Mouse (Mus musculus) kidney, adult 2 months (tissue): ENCODE measurements around the gene Sdk1.

Experiments used
- CTCF ChIP-seq: fragments of 200-500 bp; conservative IDR thresholded peaks from 2 replicates; pipeline ENCODE4 v1.5.1; 2011; ENCODE audit warnings: low read depth, mild to moderate bottlenecking, control low read depth, low read length, moderate library complexity, mixed read lengths; ENCODE audit not compliant: insufficient read depth, insufficient read length
- POLR2A ChIP-seq: fragments of 200-500 bp; IDR thresholded peaks from one replicate; pipeline ENCODE4 v1.6.1; 2011; ENCODE audit warnings: low read depth, low read length, control low read depth

GRCm38 (mm10) chr5:141886006-141886405 lies 644.7 kb downstream of the Sdk1 start:
- TF ChIP-seq POLR2A, result no peak
- no peak for TF ChIP-seq CTCF
